Mouse (Mus musculus): ENCODE results near the gene Cnbd2. TPM values are rescaled to one million over a fixed set of nuclear protein-coding genes. Genes with fewer than 3 reads are reported as not detected.

The Cnbd2 gene
- polyA plus RNA-seq, 1 experiment, result 1.7 TPM

- peaks cover 59% of the 10 kb centered on the region for H3K36me3 ChIP-seq (ENCODE audit: control insufficient read depth, insufficient read depth)
- H3ac ChIP-seq (ENCODE audit: control insufficient read depth, insufficient read length, low read depth), result no peak overlapping the region
- peaks cover 2% of the 10 kb centered on the region for H3K79me3 ChIP-seq (ENCODE audit: low read depth)
- H3K4me3 ChIP-seq (ENCODE audit: insufficient read depth, poor library complexity, severe bottlenecking), result no peak overlapping the region
- TF ChIP-seq FOSL1 (IDR thresholded peaks at IDR 0.05; ENCODE audit: insufficient read depth, low read length, poor library complexity, severe bottlenecking) (no peak), MAX (IDR thresholded peaks at IDR 0.05) (no peak), MYOG (IDR thresholded peaks at IDR 0.05; ENCODE audit: control insufficient read depth, extremely low read depth, insufficient read length) (no peak)
- peaks cover 26% of the 10 kb centered on the region for H3K79me2 ChIP-seq (ENCODE audit: control insufficient read depth, insufficient read depth)
- no peaks in the 10 kb centered on the region for H3K27me3 ChIP-seq (ENCODE audit: control insufficient read depth, insufficient read depth, insufficient read length)
These were observed 30.9 kb upstream of the Cnbd2 start for GRCm38 (mm10) chr2:156281227-156281626.

GRCm38 (mm10) chr2:156285161-156285560 lies 26.9 kb upstream of the Cnbd2 start:
- H3K79me2 ChIP-seq (ENCODE audit: control insufficient read depth, insufficient read depth), result peaks cover 14% of the 10 kb centered on the region
- no peak for TF ChIP-seq USF1 (IDR thresholded peaks at IDR 0.05; ENCODE audit: low read depth)
- TF ChIP-seq CTCF (IDR thresholded peaks at IDR 0.05; ENCODE audit: control insufficient read depth, insufficient read depth, insufficient read length), result no peak
- TF ChIP-seq FOSL1 (IDR thresholded peaks at IDR 0.05; ENCODE audit: insufficient read depth, low read length, poor library complexity, severe bottlenecking), result no peak
- TF ChIP-seq MAX (IDR thresholded peaks at IDR 0.05), result no peak
- no peaks in the 10 kb centered on the region for H3K27me3 ChIP-seq (ENCODE audit: control insufficient read depth, insufficient read depth, insufficient read length)
- no peak overlapping the region for H3ac ChIP-seq (ENCODE audit: control insufficient read depth, insufficient read length, low read depth)
- H3K36me3 ChIP-seq (ENCODE audit: control insufficient read depth, insufficient read depth), result peaks cover 63% of the 10 kb centered on the region
- no peak overlapping the region for H3K4me3 ChIP-seq (ENCODE audit: insufficient read depth, poor library complexity, severe bottlenecking)
- peaks cover 2% of the 10 kb centered on the region for H3K79me3 ChIP-seq (ENCODE audit: low read depth)

GRCm38 (mm10) chr2:156286733-156287132 lies 25.4 kb upstream of the Cnbd2 start:
- Histone ChIP-seq H3K4me3 (ENCODE audit: insufficient read depth, poor library complexity, severe bottlenecking) (no peak overlapping the region), H3K36me3 (ENCODE audit: control insufficient read depth, insufficient read depth) (peaks cover 73% of the 10 kb centered on the region), H3K79me2 (ENCODE audit: control insufficient read depth, insufficient read depth) (no peaks in the 10 kb centered on the region), H3K79me3 (ENCODE audit: low read depth) (no peaks in the 10 kb centered on the region), H3K27me3 (ENCODE audit: control insufficient read depth, insufficient read depth, insufficient read length) (no peaks in the 10 kb centered on the region), H3ac (ENCODE audit: control insufficient read depth, insufficient read length, low read depth) (no peak overlapping the region)
- no peak for TF ChIP-seq USF1 (IDR thresholded peaks at IDR 0.05; ENCODE audit: low read depth)
- TF ChIP-seq MAX (IDR thresholded peaks at IDR 0.05), result no peak
- no peak for TF ChIP-seq CTCF (IDR thresholded peaks at IDR 0.05; ENCODE audit: control insufficient read depth, insufficient read depth, insufficient read length)
- no peak for TF ChIP-seq MYOG (IDR thresholded peaks at IDR 0.05; ENCODE audit: control insufficient read depth, extremely low read depth, insufficient read length)
- no peak for TF ChIP-seq FOSL1 (IDR thresholded peaks at IDR 0.05; ENCODE audit: insufficient read depth, low read length, poor library complexity, severe bottlenecking)
- TF ChIP-seq CEBPB (IDR thresholded peaks at IDR 0.05; ENCODE audit: low read depth), result no peak
- no peak for TF ChIP-seq MYOD1 (IDR thresholded peaks at IDR 0.05; ENCODE audit: control insufficient read depth, insufficient read length, low read depth)

- Histone ChIP-seq H3ac (ENCODE audit: control insufficient read depth, insufficient read length, low read depth) (no peak overlapping the region), H3K27me3 (ENCODE audit: control insufficient read depth, insufficient read depth, insufficient read length) (no peaks in the 10 kb centered on the region), H3K79me3 (ENCODE audit: low read depth) (no peaks in the 10 kb centered on the region), H3K79me2 (ENCODE audit: control insufficient read depth, insufficient read depth) (no peaks in the 10 kb centered on the region), H3K4me3 (ENCODE audit: insufficient read depth, poor library complexity, severe bottlenecking) (no peak overlapping the region), H3K36me3 (ENCODE audit: control insufficient read depth, insufficient read depth) (peaks cover 78% of the 10 kb centered on the region)
- TF ChIP-seq CEBPB (IDR thresholded peaks at IDR 0.05; ENCODE audit: low read depth), result no peak
- TF ChIP-seq MAX (IDR thresholded peaks at IDR 0.05), result no peak
- TF ChIP-seq MYOG (IDR thresholded peaks at IDR 0.05; ENCODE audit: control insufficient read depth, extremely low read depth, insufficient read length), result no peak
- no peak for TF ChIP-seq CTCF (IDR thresholded peaks at IDR 0.05; ENCODE audit: control insufficient read depth, insufficient read depth, insufficient read length)
- no peak for TF ChIP-seq MYOD1 (IDR thresholded peaks at IDR 0.05; ENCODE audit: control insufficient read depth, insufficient read length, low read depth)
- TF ChIP-seq FOSL1 (IDR thresholded peaks at IDR 0.05; ENCODE audit: insufficient read depth, low read length, poor library complexity, severe bottlenecking), result no peak
- no peak for TF ChIP-seq USF1 (IDR thresholded peaks at IDR 0.05; ENCODE audit: low read depth)
These were observed 23.9 kb upstream of the Cnbd2 start for GRCm38 (mm10) chr2:156288222-156288621.

- no peak overlapping the region for H3K4me3 ChIP-seq (ENCODE audit: insufficient read depth, poor library complexity, severe bottlenecking)
- no peak overlapping the region for H3ac ChIP-seq (ENCODE audit: control insufficient read depth, insufficient read length, low read depth)
- no peaks in the 10 kb centered on the region for H3K27me3 ChIP-seq (ENCODE audit: control insufficient read depth, insufficient read depth, insufficient read length)
- H3K79me2 ChIP-seq (ENCODE audit: control insufficient read depth, insufficient read depth), result no peaks in the 10 kb centered on the region
- TF ChIP-seq MYOG (IDR thresholded peaks at IDR 0.05; ENCODE audit: control insufficient read depth, extremely low read depth, insufficient read length), result no peak
- TF ChIP-seq MYOD1 (IDR thresholded peaks at IDR 0.05; ENCODE audit: control insufficient read depth, insufficient read length, low read depth), result no peak
- no peak for TF ChIP-seq USF1 (IDR thresholded peaks at IDR 0.05; ENCODE audit: low read depth)
- no peak for TF ChIP-seq FOSL1 (IDR thresholded peaks at IDR 0.05; ENCODE audit: insufficient read depth, low read length, poor library complexity, severe bottlenecking)
- no peak for TF ChIP-seq CEBPB (IDR thresholded peaks at IDR 0.05; ENCODE audit: low read depth)
- H3K36me3 ChIP-seq (ENCODE audit: control insufficient read depth, insufficient read depth), result peaks cover 74% of the 10 kb centered on the region
- H3K79me3 ChIP-seq (ENCODE audit: low read depth), result no peaks in the 10 kb centered on the region
These were observed 22.4 kb upstream of the Cnbd2 start for GRCm38 (mm10) chr2:156289552-156290160.

- H3K79me3 ChIP-seq (ENCODE audit: low read depth), result no peaks in the 10 kb centered on the region
- H3K79me2 ChIP-seq (ENCODE audit: control insufficient read depth, insufficient read depth), result no peaks in the 10 kb centered on the region
- no peak for TF ChIP-seq CEBPB (IDR thresholded peaks at IDR 0.05; ENCODE audit: low read depth)
- no peak for TF ChIP-seq MYOD1 (IDR thresholded peaks at IDR 0.05; ENCODE audit: control insufficient read depth, insufficient read length, low read depth)
- no peak for TF ChIP-seq MYOG (IDR thresholded peaks at IDR 0.05; ENCODE audit: control insufficient read depth, extremely low read depth, insufficient read length)
- TF ChIP-seq MAX (IDR thresholded peaks at IDR 0.05), result no peak
- no peak for TF ChIP-seq FOSL1 (IDR thresholded peaks at IDR 0.05; ENCODE audit: insufficient read depth, low read length, poor library complexity, severe bottlenecking)
- TF ChIP-seq CTCF (IDR thresholded peaks at IDR 0.05; ENCODE audit: control insufficient read depth, insufficient read depth, insufficient read length), result no peak
- TF ChIP-seq USF1 (IDR thresholded peaks at IDR 0.05; ENCODE audit: low read depth), result no peak
- no peaks in the 10 kb centered on the region for H3K27me3 ChIP-seq (ENCODE audit: control insufficient read depth, insufficient read depth, insufficient read length)
- no peak overlapping the region for H3ac ChIP-seq (ENCODE audit: control insufficient read depth, insufficient read length, low read depth)
- H3K4me3 ChIP-seq (ENCODE audit: insufficient read depth, poor library complexity, severe bottlenecking), result no peak overlapping the region
- H3K36me3 ChIP-seq (ENCODE audit: control insufficient read depth, insufficient read depth), result peaks cover 77% of the 10 kb centered on the region
These were observed 20.1 kb upstream of the Cnbd2 start for GRCm38 (mm10) chr2:156291998-156292397.
